Mouse (Mus musculus) spleen, adult 12 weeks (tissue): Measurements from ENCODE around the gene Ampd1.

ENCODE experiments used
- DNase-seq: peaks from one replicate; pipeline ENCODE4 v3.0.0; 2022; ENCODE audit warnings: low spot score

Ampd1 gene

GRCm38 (mm10) chr3:103148941-103149340 is 75.1 kb downstream of the Ampd1 start:
- DNase-seq: no peak
